Mouse (Mus musculus): Measurements from ENCODE around the gene Larp1. TPM values are rescaled to one million over a fixed set of nuclear protein-coding genes. Genes with fewer than 3 reads are reported as not detected.

Gene Larp1
- total RNA-seq (2021): 95.5 and 95.9 TPM in 2 replicates
- long read RNA-seq, experiment 1, full-length matches to known transcripts: 7 of 40 reads
- long read RNA-seq, experiment 1, partial matches to known transcripts: 19 of 40 reads
- long read RNA-seq, experiment 1, other reads (novel, unspliced or antisense): 14 of 40 reads
- long read RNA-seq, experiment 2, full-length matches to known transcripts: 6 of 39 reads
- long read RNA-seq, experiment 2, partial matches to known transcripts: 21 of 39 reads
- long read RNA-seq, experiment 2, other reads (novel, unspliced or antisense): 12 of 39 reads

GRCm38 (mm10) chr11:58009051-58009515 is at the start of gene Larp1:
Larp1 (plus strand) TSS chr11:58009064.
- DNase-seq: no peak

- DNase-seq: no peak
These were observed 48.9 kb upstream of the Larp1 start for GRCm38 (mm10) chr11:57959924-57960323.

GRCm38 (mm10) chr11:57962382-57963285 is 46.2 kb upstream of the Larp1 start:
- DNase-seq: peak; percentile 91

- no peak for DNase-seq
These were observed 45.5 kb upstream of the Larp1 start for GRCm38 (mm10) chr11:57963291-57963870.

- DNase-seq: no peak
These were observed 42.2 kb upstream of the Larp1 start for GRCm38 (mm10) chr11:57966630-57967029.

GRCm38 (mm10) chr11:57968301-57968700 is 40.6 kb upstream of the Larp1 start:
- DNase-seq: no peak

- no peak for DNase-seq
These were observed 38.3 kb upstream of the Larp1 start for GRCm38 (mm10) chr11:57970541-57970940.

GRCm38 (mm10) chr11:57973001-57973912 is 35.6 kb upstream of the Larp1 start:
- peak; percentile 66 for DNase-seq

GRCm38 (mm10) chr11:57973913-57974234 is 35.0 kb upstream of the Larp1 start:
- no peak for DNase-seq

- no peak for DNase-seq
These were observed 33.0 kb upstream of the Larp1 start for GRCm38 (mm10) chr11:57975876-57976275.

GRCm38 (mm10) chr11:57977681-57978080 is 31.2 kb upstream of the Larp1 start:
- DNase-seq: no peak

- DNase-seq: peak; percentile 38
These were observed 29.2 kb upstream of the Larp1 start for GRCm38 (mm10) chr11:57979621-57980020.

- DNase-seq: peak; percentile 58
These were observed 27.6 kb upstream of the Larp1 start for GRCm38 (mm10) chr11:57981083-57981809.

- DNase-seq: no peak
These were observed 25.2 kb upstream of the Larp1 start for GRCm38 (mm10) chr11:57983480-57984342.

GRCm38 (mm10) chr11:57984343-57984666 is 24.6 kb upstream of the Larp1 start:
- no peak for DNase-seq

GRCm38 (mm10) chr11:57985485-57985884 is 23.4 kb upstream of the Larp1 start:
- DNase-seq: no peak

- no peak for DNase-seq
These were observed 22.8 kb upstream of the Larp1 start for GRCm38 (mm10) chr11:57986053-57986452.

- DNase-seq: no peak
These were observed 22.4 kb upstream of the Larp1 start for GRCm38 (mm10) chr11:57986456-57986855.

- DNase-seq: no peak
These were observed 22.0 kb upstream of the Larp1 start for GRCm38 (mm10) chr11:57986861-57987260.

- DNase-seq: no peak
These were observed 10.7 kb upstream of the Larp1 start for GRCm38 (mm10) chr11:57998168-57998567.
